Mouse (Mus musculus) cerebellum, postnatal 14 days (tissue): ENCODE results near the gene Gm14525.
"Not testable (repeated sequence)": the region's sequence is repeated elsewhere in the genome, so short reads cannot be mapped to it uniquely, and the experiment has no call there.

Experiments
- DNase-seq, 2 experiments: peaks; one replicate each; pipeline ENCODE4 v3.0.0; 2021; ENCODE audit warnings: mixed read lengths in 2 of 2

The Gm14525 gene

DNA sequence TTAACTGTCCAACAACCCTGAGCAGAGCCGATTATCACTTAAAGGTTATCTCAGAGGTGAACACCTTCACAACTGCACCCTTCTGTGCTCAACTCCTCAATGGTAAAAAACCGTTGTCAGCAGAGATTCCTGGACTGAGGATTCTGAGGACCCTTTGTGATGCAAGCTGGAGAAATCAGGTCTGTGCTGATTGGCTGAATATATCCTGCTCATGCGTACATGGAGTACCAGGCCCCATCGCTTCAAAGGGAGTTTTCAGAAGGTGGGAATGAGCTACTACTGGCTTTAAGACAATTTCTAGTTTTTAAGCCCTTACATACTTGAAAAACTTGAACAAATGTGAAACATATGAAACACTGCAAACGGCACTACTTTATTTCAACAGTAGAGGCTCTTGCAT lies at the start of gene Gm14525:
TSS of gene Gm14525 (minus strand) at position 101 of the 400 bp plus-strand sequence.
- not testable (repeated sequence) for DNase-seq
